Mouse (Mus musculus) spleen, adult 2 months (tissue): ENCODE data around the gene Cdca7l.

Experiments
- CTCF ChIP-seq: fragments of 200-500 bp; IDR thresholded peaks from 2 replicates; pipeline ENCODE4 v1.5.1; 2011; ENCODE audit warnings: mild to moderate bottlenecking, inconsistent platforms; ENCODE audit not compliant: insufficient read depth, insufficient read length, insufficient replicate concordance; ENCODE audit errors: extremely low read depth
- POLR2A ChIP-seq: fragments of 200-500 bp; IDR thresholded peaks from 2 replicates; pipeline ENCODE4 v1.6.1; 2011; ENCODE audit warnings: low read depth, low read length, inconsistent platforms

- no peak for TF ChIP-seq CTCF
- TF ChIP-seq POLR2A, result no peak
Measured at GRCm38 (mm10) chr12:117763247-117763646, 40.8 kb upstream of the Cdca7l start.
